In genomic region chr13:73268702-73269101, GRCm38 (mm10) we compare ENCODE assay signal across 11 mouse cellular contexts. TPM values are rescaled to one million over a fixed set of nuclear protein-coding genes. Genes with fewer than 3 reads are reported as not detected.
A peak's percentile ranks its signal among the peaks of the same experiment; 100 is the strongest.
DNase-seq lines count a peak whose midpoint lies in the region; ATAC-seq and TF ChIP-seq lines count a peak whose summit lies in the region.
"Had no signal": no experiment of that assay in that cellular context is flagged by ENCODE, and none has a peak within 500 bp of the region (broad histone marks: within the 10 kb centered on the region; RNA-seq: fewer than 3 reads in every experiment).

No protein-coding gene starts in this region.

- no peaks in the 10 kb centered on the region for H3K79me2 ChIP-seq in heart, adult 2 months (replicated peaks; ENCODE audit: control insufficient read depth, insufficient read depth, low read length)

- WGBS in heart, adult 2 months = 6% methylated on average over 20 of the region's 20 CpGs
- 1% methylated on average over 20 of the region's 20 CpGs for WGBS in lung, postnatal 0 days
- 3% methylated on average over 20 of the region's 20 CpGs for WGBS in hindbrain, embryonic 13.5 days
- under 1% methylated on average over 20 of the region's 20 CpGs for WGBS in small intestine, adult 2 months

- peak in 1 of 2 experiments; percentile 36 for DNase-seq in heart, adult 2 months
- DNase-seq in heart, adult 18-20 months = no peak
- DNase-seq in lung, postnatal 0 days (ENCODE audit: low spot score) = peak; percentile 45
- DNase-seq in lung, postnatal 14 days = no peak
- no peak for DNase-seq in cerebellum, postnatal 10 days
- DNase-seq: gastrocnemius, postnatal 14 days; lung, adult 18-20 months had no signal

- no peaks in the 10 kb centered on the region for H3K36me3 ChIP-seq in heart, adult 2 months (ENCODE audit: control insufficient read depth, insufficient read depth, low read length)
- H3K36me3 ChIP-seq in lung, postnatal 0 days (ENCODE audit: insufficient read depth, low read length) = no peaks in the 10 kb centered on the region
- no peaks in the 10 kb centered on the region for H3K36me3 ChIP-seq in hindbrain, embryonic 13.5 days
- H3K36me3 ChIP-seq in small intestine, adult 2 months (ENCODE audit: control insufficient read depth, insufficient read depth, low read length) = no peaks in the 10 kb centered on the region

- TF ChIP-seq CTCF in heart, adult 2 months (IDR thresholded peaks at IDR 0.05) = peak; percentile 31
- TF ChIP-seq CTCF in lung, postnatal 0 days (IDR thresholded peaks at IDR 0.05) = peak; percentile 31; the same call in 1 of the 2 replicates
- no peak for TF ChIP-seq CTCF in small intestine, adult 2 months (IDR thresholded peaks at IDR 0.05; ENCODE audit: extremely low read depth, insufficient read length, insufficient replicate concordance, low read depth, low read length)

- H3K4me3 ChIP-seq in heart, adult 2 months = no peak overlapping the region
- H3K4me3 ChIP-seq in lung, postnatal 0 days (ENCODE audit: low read depth, low read length) = no peak overlapping the region; the same call in 1 of the 2 replicates
- H3K4me3 ChIP-seq in hindbrain, embryonic 13.5 days = no peak overlapping the region; the same call in 1 of the 2 replicates
- H3K4me3 ChIP-seq in small intestine, adult 2 months (ENCODE audit: low read depth, low read length) = peak overlapping the region; percentile 41

- H3K4me1 ChIP-seq in heart, adult 2 months (ENCODE audit: control insufficient read depth, insufficient read depth, low read length) = no peaks in the 10 kb centered on the region; the same call in 1 of the 2 replicates
- peaks cover under 1% of the 10 kb centered on the region for H3K4me1 ChIP-seq in lung, postnatal 0 days (ENCODE audit: insufficient read depth, low read depth, low read length)
- peaks cover 51% of the 10 kb centered on the region for H3K4me1 ChIP-seq in hindbrain, embryonic 13.5 days (replicated peaks)
- peaks cover 13% of the 10 kb centered on the region for H3K4me1 ChIP-seq in small intestine, adult 2 months (ENCODE audit: control insufficient read depth, insufficient read depth, insufficient read length, low read length)

- H3K27me3 ChIP-seq in heart, adult 2 months (ENCODE audit: control insufficient read depth, insufficient read depth, low read length) = peaks cover 6% of the 10 kb centered on the region
- H3K27me3 ChIP-seq in lung, postnatal 0 days (replicated peaks; ENCODE audit: insufficient read depth, low read length) = peaks cover 79% of the 10 kb centered on the region
- peaks cover 100% of the 10 kb centered on the region for H3K27me3 ChIP-seq in hindbrain, embryonic 13.5 days
- H3K27me3 ChIP-seq in small intestine, adult 2 months (ENCODE audit: control insufficient read depth, insufficient read depth, low read length) = peaks cover 38% of the 10 kb centered on the region

- no peaks in the 10 kb centered on the region for H3K9me3 ChIP-seq in lung, postnatal 0 days (ENCODE audit: low read length)
- no peaks in the 10 kb centered on the region for H3K9me3 ChIP-seq in hindbrain, embryonic 13.5 days

- H3K27ac ChIP-seq in heart, adult 2 months = no peak overlapping the region; the same call in 1 of the 2 replicates
- H3K27ac ChIP-seq in lung, postnatal 0 days (ENCODE audit: low read length) = no peak overlapping the region
- no peak overlapping the region for H3K27ac ChIP-seq in hindbrain, embryonic 13.5 days
- no peak overlapping the region for H3K27ac ChIP-seq in small intestine, adult 2 months (ENCODE audit: insufficient read depth, low read depth, low read length)

- no peak overlapping the region for H3K9ac ChIP-seq in heart, adult 2 months (ENCODE audit: low read depth, low read length)
- no peak overlapping the region for H3K9ac ChIP-seq in lung, postnatal 0 days (replicated peaks; ENCODE audit: low read depth)
- no peak overlapping the region for H3K9ac ChIP-seq in hindbrain, embryonic 13.5 days

- no peak for TF ChIP-seq EP300 in heart, adult 2 months (IDR thresholded peaks at IDR 0.05; ENCODE audit: insufficient read depth, low read depth, low read length)
- TF ChIP-seq EP300 in lung, postnatal 0 days (IDR thresholded peaks at IDR 0.05) = no peak

- intact Hi-C loops in heart, adult 2 months (cut with DNase I) = no loop called here

- H3K4me2 ChIP-seq in lung, postnatal 0 days (replicated peaks; ENCODE audit: low read depth, low read length) = no peak overlapping the region
- peak overlapping the region; percentile 9; the same call in 1 of the 2 replicates for H3K4me2 ChIP-seq in hindbrain, embryonic 13.5 days

- no peak for TF ChIP-seq POLR2A in heart, adult 2 months (IDR thresholded peaks at IDR 0.05; ENCODE audit: insufficient read depth, low read depth, low read length)
- no peak for TF ChIP-seq POLR2A in small intestine, adult 2 months (IDR thresholded peaks at IDR 0.05; ENCODE audit: low read depth, low read length)

- ATAC-seq in lung, postnatal 0 days = peak; percentile 70
- ATAC-seq in hindbrain, embryonic 13.5 days (ENCODE audit: low FRiP score) = no peak
- ATAC-seq in monocyte, adult 5-6 weeks (replicated peaks; ENCODE audit: insufficient number of reproducible peaks, low FRiP score, low TSS enrichment, poor library complexity, severe bottlenecking) = no peak

RNA-seq across cellular contexts. Expression of gene Irx4, which starts 8.4 kb away (rescaled TPM):
- 10 to 100 TPM; 26.5 to 30.9 TPM for total RNA-seq in heart, adult 2 months (2021)
- polyA plus RNA-seq in heart, adult 2 months (2012; rRNA removed) = 15.6 and 19.8 TPM in 2 replicates
- total RNA-seq in heart, adult 18-20 months (2021) = 10 to 100 TPM; 19.8 to 28.7 TPM
- not detected in 2 replicates for polyA plus RNA-seq in lung, postnatal 0 days (2015; fragmentation: Nextera tagmentation; extraction: Ambion mirVana)
- 5.8 and 7.3 TPM in 2 replicates for polyA plus RNA-seq in hindbrain, embryonic 13.5 days (2015; fragmentation: Nextera tagmentation; extraction: Ambion mirVana)
- polyA plus RNA-seq in small intestine, adult 2 months (2012; rRNA removed) = 0.34 TPM in 1 of 2 replicates, not detected in the other
- total RNA-seq in monocyte, adult 5-6 weeks (2017) = not detected in 3 replicates
- total RNA-seq: gastrocnemius, postnatal 14 days had no signal
- polyA plus RNA-seq: C2C12 had no signal

RNA-seq across cellular contexts. Expression of gene Mrpl36, which starts 59.6 kb away (rescaled TPM):
- 10 to 100 TPM; 53.3 to 57.8 TPM for total RNA-seq in heart, adult 2 months (2021)
- polyA plus RNA-seq in heart, adult 2 months (2012; rRNA removed) = 75.4 and 81.8 TPM in 2 replicates
- total RNA-seq in heart, adult 18-20 months (2021) = 10 to 100 TPM; 57.0 to 61.7 TPM
- 99.6 and 103 TPM in 2 replicates for polyA plus RNA-seq in lung, postnatal 0 days (2015; fragmentation: Nextera tagmentation; extraction: Ambion mirVana)
- 86.9 and 96.8 TPM in 2 replicates for polyA plus RNA-seq in hindbrain, embryonic 13.5 days (2015; fragmentation: Nextera tagmentation; extraction: Ambion mirVana)
- polyA plus RNA-seq in small intestine, adult 2 months (2012; rRNA removed) = 80.4 and 89.9 TPM in 2 replicates
- 13.4 to 21.6 TPM (median 21.1 TPM) in 3 replicates for total RNA-seq in monocyte, adult 5-6 weeks (2017)

RNA-seq across cellular contexts. Expression of gene Ndufs6, which starts 59.6 kb away (rescaled TPM):
- total RNA-seq in heart, adult 2 months (2021) = 1,000 to 10,000 TPM; 1,124 to 1,284 TPM
- polyA plus RNA-seq in heart, adult 2 months (2012; rRNA removed) = 494 and 621 TPM in 2 replicates
- 1,000 to 10,000 TPM; 1,249 to 1,336 TPM for total RNA-seq in heart, adult 18-20 months (2021)
- 270 and 333 TPM in 2 replicates for polyA plus RNA-seq in lung, postnatal 0 days (2015; fragmentation: Nextera tagmentation; extraction: Ambion mirVana)
- 370 and 384 TPM in 2 replicates for polyA plus RNA-seq in hindbrain, embryonic 13.5 days (2015; fragmentation: Nextera tagmentation; extraction: Ambion mirVana)
- 34.5 and 57.4 TPM in 2 replicates for polyA plus RNA-seq in small intestine, adult 2 months (2012; rRNA removed)
- total RNA-seq in monocyte, adult 5-6 weeks (2017) = 56.8 to 89.3 TPM (median 66.2 TPM) in 3 replicates
